Mouse (Mus musculus): Measurements from ENCODE around the gene Bahcc1.

GRCm38 (mm10) chr11:120200621-120201020 is 32.1 kb upstream of the Bahcc1 start:
- TF ChIP-seq CTCF (IDR thresholded peaks at IDR 0.05; ENCODE audit: borderline replicate concordance, extremely low read depth, insufficient read depth, insufficient read length) (no peak), POLR2A (IDR thresholded peaks at IDR 0.05; ENCODE audit: borderline replicate concordance, extremely low read depth, insufficient read depth, insufficient read length, poor library complexity, severe bottlenecking) (no peak)
